In genomic region chr17:13368658-13369057, GRCm38 (mm10) we compare ENCODE assay signal across 27 mouse cellular contexts. TPM values are rescaled to one million over a fixed set of nuclear protein-coding genes. Genes with fewer than 3 reads are reported as not detected.
DNase-seq lines count a peak whose midpoint lies in the region; ATAC-seq lines count a peak whose summit lies in the region.
"Not testable (repeated sequence)": the region's sequence is repeated elsewhere in the genome, so short reads cannot be mapped to it uniquely, and the experiment has no call there.
"Had no signal": no experiment of that assay in that cellular context is flagged by ENCODE, and none has a peak within 500 bp of the region (broad histone marks: within the 10 kb centered on the region; RNA-seq: fewer than 3 reads in every experiment).

No protein-coding gene starts in this region.

- not testable (repeated sequence) for H3K4me1 ChIP-seq in embryonic facial prominence, embryonic 11.5 days (ENCODE audit: control insufficient read depth, insufficient read depth, low read length); heart, embryonic 10.5 days; hindbrain, embryonic 16.5 days (ENCODE audit: control insufficient read depth, insufficient read depth, low read depth, low read length); kidney, embryonic 16.5 days (ENCODE audit: insufficient read depth, low read length); lung, embryonic 16.5 days (replicated peaks; ENCODE audit: control insufficient read depth, insufficient read depth, low read length)

- 87% methylated on average over 7 of the region's 7 CpGs for WGBS in embryonic facial prominence, embryonic 11.5 days
- WGBS in heart, embryonic 10.5 days = 84% methylated on average over 7 of the region's 7 CpGs
- WGBS in hindbrain, embryonic 16.5 days = 88% methylated on average over 7 of the region's 7 CpGs
- 87% methylated on average over 7 of the region's 7 CpGs for WGBS in kidney, embryonic 16.5 days
- 76% methylated on average over 7 of the region's 7 CpGs for WGBS in lung, embryonic 16.5 days

- not testable (repeated sequence) for H3K4me2 ChIP-seq in embryonic facial prominence, embryonic 11.5 days (ENCODE audit: low read depth, low read length); hindbrain, embryonic 16.5 days (ENCODE audit: low read length); kidney, embryonic 16.5 days (replicated peaks; ENCODE audit: low read depth, low read length); lung, embryonic 16.5 days (ENCODE audit: low read depth, low read length)

- H3K9me3 ChIP-seq in embryonic facial prominence, embryonic 11.5 days (replicated peaks; ENCODE audit: control insufficient read depth, low read length); hindbrain, embryonic 16.5 days (ENCODE audit: control insufficient read depth, low read length); lung, embryonic 16.5 days (ENCODE audit: control insufficient read depth, low read length): not testable (repeated sequence)
- peaks cover 21% of the 10 kb centered on the region for H3K9me3 ChIP-seq in heart, embryonic 10.5 days
- peaks cover 18% of the 10 kb centered on the region for H3K9me3 ChIP-seq in kidney, embryonic 16.5 days (ENCODE audit: low read length)

- not testable (repeated sequence) for H3K27me3 ChIP-seq in embryonic facial prominence, embryonic 11.5 days (ENCODE audit: control insufficient read depth, insufficient read depth, low read length); heart, embryonic 10.5 days (ENCODE audit: insufficient read depth, poor library complexity, severe bottlenecking); hindbrain, embryonic 16.5 days (replicated peaks; ENCODE audit: control insufficient read depth, insufficient read depth, low read length); kidney, embryonic 16.5 days (ENCODE audit: insufficient read depth, low read length); lung, embryonic 16.5 days (ENCODE audit: control insufficient read depth, insufficient read depth, low read depth, low read length)

- not testable (repeated sequence) for H3K27ac ChIP-seq in embryonic facial prominence, embryonic 11.5 days (replicated peaks; ENCODE audit: low read depth, low read length); heart, embryonic 10.5 days; hindbrain, embryonic 16.5 days (ENCODE audit: low read depth, low read length); kidney, embryonic 16.5 days (ENCODE audit: low read length); lung, embryonic 16.5 days (ENCODE audit: low read length)

- not testable (repeated sequence) for H3K4me3 ChIP-seq in embryonic facial prominence, embryonic 11.5 days (ENCODE audit: low read depth, low read length); heart, embryonic 10.5 days; hindbrain, embryonic 16.5 days (ENCODE audit: low read length); kidney, embryonic 16.5 days (ENCODE audit: low read length); lung, embryonic 16.5 days (ENCODE audit: low read length)

- H3K36me3 ChIP-seq in embryonic facial prominence, embryonic 11.5 days (replicated peaks; ENCODE audit: control insufficient read depth, insufficient read depth, low read depth, low read length); heart, embryonic 10.5 days; hindbrain, embryonic 16.5 days (ENCODE audit: control insufficient read depth, insufficient read depth, low read length); kidney, embryonic 16.5 days (ENCODE audit: insufficient read depth, low read length); lung, embryonic 16.5 days (ENCODE audit: control insufficient read depth, insufficient read depth, low read length): not testable (repeated sequence)

- not testable (repeated sequence) for H3K9ac ChIP-seq in embryonic facial prominence, embryonic 11.5 days (replicated peaks; ENCODE audit: low read length); hindbrain, embryonic 16.5 days (ENCODE audit: low read depth, low read length); kidney, embryonic 16.5 days (replicated peaks; ENCODE audit: low read length); lung, embryonic 16.5 days (ENCODE audit: low read length)

- not testable (repeated sequence) for DNase-seq in embryonic facial prominence, embryonic 11.5 days (ENCODE audit: low spot score)
- DNase-seq in heart, embryonic 10.5 days (ENCODE audit: low spot score) = peak; percentile 62
- DNase-seq in layer of hippocampus, postnatal 14 days (ENCODE audit: low spot score in 2 of 2) = peak; percentile 10 to 19
- DNase-seq in right cerebral cortex, postnatal 10 days (ENCODE audit: low spot score in 2 of 2) = peak; percentile 40 to 65

- ATAC-seq in embryonic facial prominence, embryonic 11.5 days (replicated peaks; ENCODE audit: insufficient number of reproducible peaks, low FRiP score, low TSS enrichment, low read depth) = 0 out of 2 replicates have a peak, but pooled peaks have one; percentile 36
- 0 out of 2 replicates have a peak, but pooled peaks have one; percentile 32 for ATAC-seq in hindbrain, embryonic 16.5 days
- ATAC-seq in kidney, embryonic 16.5 days (ENCODE audit: low FRiP score, low TSS enrichment) = peak; percentile 56
- 0 out of 2 replicates have a peak, but pooled peaks have one; percentile 47 for ATAC-seq in lung, embryonic 16.5 days (ENCODE audit: low read depth)

RNA-seq across cellular contexts. Expression of gene Tcp10c, which starts 14.3 kb away (rescaled TPM):
- not detected in 2 replicates for polyA plus RNA-seq in embryonic facial prominence, embryonic 11.5 days (2014; fragmentation: Nextera tagmentation; extraction: Ambion mirVana)
- polyA plus RNA-seq in heart, embryonic 10.5 days (2016; fragmentation: Nextera tagmentation; extraction: Ambion mirVana) = not detected in 2 replicates
- not detected in 2 replicates for polyA plus RNA-seq in hindbrain, embryonic 16.5 days (2015; fragmentation: Nextera tagmentation; extraction: Ambion mirVana)
- not detected in 2 replicates for polyA plus RNA-seq in kidney, embryonic 16.5 days (2015; fragmentation: Nextera tagmentation; extraction: Ambion mirVana)
- total RNA-seq in layer of hippocampus, postnatal 14 days (2021) = under 1 TPM in 1 of 2 experiments, not detected in 1; 0.21 TPM
- not detected in 2 replicates for polyA plus RNA-seq in lung, embryonic 16.5 days (2015; fragmentation: Nextera tagmentation; extraction: Ambion mirVana)
- total RNA-seq: adrenal gland, adult 18-20 months; adrenal gland, postnatal 25 days; gastrocnemius, adult 18-20 months; gastrocnemius, postnatal 25 days; heart, adult 18-20 months; heart, postnatal 25 days; megakaryocyte progenitor cell, adult 5-6 weeks; midbrain, postnatal 0 days had no signal
- polyA plus RNA-seq: embryonic facial prominence, embryonic 15.5 days; heart, embryonic 14.5 days; hindbrain, embryonic 11.5 days; kidney, postnatal 0 days; limb, embryonic 10.5 days; limb, embryonic 15.5 days; liver, embryonic 15.5 days; lung, embryonic 14.5 days; midbrain, embryonic 10.5 days; midbrain, postnatal 0 days; myocyte; neural tube, embryonic 12.5 days; stomach, embryonic 16.5 days had no signal
